Mouse (Mus musculus) small intestine, adult 2 months (tissue): ENCODE results near the gene Nipsnap3a.

Source experiments
- CTCF ChIP-seq: fragments of 200-500 bp; IDR thresholded peaks from 2 replicates; pipeline ENCODE4 v1.5.1; 2012; ENCODE audit warnings: low read depth, mild to moderate bottlenecking, control low read depth, inconsistent platforms, low read length, moderate library complexity, mixed read lengths; ENCODE audit not compliant: insufficient replicate concordance, insufficient read length; ENCODE audit errors: extremely low read depth
- POLR2A ChIP-seq: fragments of 200-500 bp; IDR thresholded peaks from 2 replicates; pipeline ENCODE4 v1.6.1; 2012; ENCODE audit warnings: low read depth, mild to moderate bottlenecking, control low read depth, inconsistent platforms, low read length, moderate library complexity

- TF ChIP-seq CTCF, result no peak
- TF ChIP-seq POLR2A, result no peak
Observed at GRCm38 (mm10) chr4:52946665-52947064, 42.4 kb upstream of the Nipsnap3a start.
